Mouse (Mus musculus) kidney, adult 2 months (tissue): ENCODE measurements around the gene Zbtb20.

ENCODE experiments used
- CTCF ChIP-seq: fragments of 200-500 bp; conservative IDR thresholded peaks from 2 replicates; pipeline ENCODE4 v1.5.1; 2011; ENCODE audit warnings: low read depth, mild to moderate bottlenecking, control low read depth, low read length, moderate library complexity, mixed read lengths; ENCODE audit not compliant: insufficient read depth, insufficient read length
- POLR2A ChIP-seq: fragments of 200-500 bp; IDR thresholded peaks from one replicate; pipeline ENCODE4 v1.6.1; 2011; ENCODE audit warnings: low read depth, low read length, control low read depth

- no peak for TF ChIP-seq POLR2A
- no peak for TF ChIP-seq CTCF
Observed at GRCm38 (mm10) chr16:42910016-42910415, 34.3 kb downstream of the Zbtb20 start.
